Mouse (Mus musculus): ENCODE data around the gene Prf1. TPM values are rescaled to one million over a fixed set of nuclear protein-coding genes. Genes with fewer than 3 reads are reported as not detected.

Prf1 gene
- total RNA-seq, 1 experiment: not detected

DNA sequence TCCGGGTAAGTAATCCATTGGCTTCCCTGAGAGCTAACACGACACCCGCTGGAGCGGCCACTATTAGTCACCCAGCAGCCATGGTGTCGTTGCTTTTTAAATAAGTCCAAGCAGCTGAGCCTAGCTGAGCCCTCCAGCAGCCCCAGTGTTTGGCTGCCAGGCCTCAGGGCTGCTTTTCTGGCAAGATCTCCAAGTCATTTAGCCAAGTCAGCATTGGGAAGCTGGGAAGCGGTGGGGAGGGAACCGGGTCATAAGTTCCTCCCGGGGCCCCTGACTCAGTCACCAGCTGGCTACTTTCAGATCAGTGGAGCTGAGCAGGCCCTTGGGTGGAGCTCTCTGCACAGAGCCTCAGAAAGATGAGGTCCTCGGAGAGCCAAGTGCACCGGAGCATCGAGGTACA, 12.4 kb upstream of the Prf1 start:
- Histone ChIP-seq H3K9me3 (ENCODE audit: control insufficient read depth, insufficient read depth, low read depth, low read length) (no peaks in the 10 kb centered on the region), H3K4me3 (ENCODE audit: insufficient read depth in 1 of 2, low read depth in 1 of 2, low read length in 2 of 2, poor library complexity in 1 of 2, severe bottlenecking in 1 of 2) (no peak overlapping the region), H3K9ac (ENCODE audit: insufficient read depth, low read depth, low read length, poor library complexity, severe bottlenecking) (no peak overlapping the region), H3K36me3 (ENCODE audit: control insufficient read depth, insufficient read depth, low read length, poor library complexity, severe bottlenecking) (no peaks in the 10 kb centered on the region), H3K4me1 (ENCODE audit: control insufficient read depth in 2 of 2, insufficient read depth in 2 of 2, low read length in 2 of 2, poor library complexity in 1 of 2) (peaks cover 0 to 4% of the 10 kb centered on the region in 2 experiments; a peak in 1 of 4 replicates), H3K27ac (ENCODE audit: insufficient read depth, low read depth, low read length, poor library complexity, severe bottlenecking) (no peak overlapping the region)
- in situ Hi-C loops (cut with MboI; ENCODE audit: low sequenced_read_pairs in 2 of 2, unreplicated experiment in 2 of 2): no loop called here
- DNase-seq (ENCODE audit: low read depth, low spot score): no peak
- no peak for TF ChIP-seq CHD2 (IDR thresholded peaks at IDR 0.05; ENCODE audit: low read depth, low read length)
- no peak for TF ChIP-seq ZC3H11A (IDR thresholded peaks at IDR 0.05; ENCODE audit: borderline replicate concordance, low read depth, low read length)
- TF ChIP-seq MAFK (IDR thresholded peaks at IDR 0.05; ENCODE audit: insufficient read depth, low read depth, low read length): no peak
- TF ChIP-seq HCFC1 (IDR thresholded peaks at IDR 0.05; ENCODE audit: borderline replicate concordance, insufficient read depth, low read length): no peak
- no peak for TF ChIP-seq ZNF384 (IDR thresholded peaks at IDR 0.05; ENCODE audit: low read depth, low read length)

DNA sequence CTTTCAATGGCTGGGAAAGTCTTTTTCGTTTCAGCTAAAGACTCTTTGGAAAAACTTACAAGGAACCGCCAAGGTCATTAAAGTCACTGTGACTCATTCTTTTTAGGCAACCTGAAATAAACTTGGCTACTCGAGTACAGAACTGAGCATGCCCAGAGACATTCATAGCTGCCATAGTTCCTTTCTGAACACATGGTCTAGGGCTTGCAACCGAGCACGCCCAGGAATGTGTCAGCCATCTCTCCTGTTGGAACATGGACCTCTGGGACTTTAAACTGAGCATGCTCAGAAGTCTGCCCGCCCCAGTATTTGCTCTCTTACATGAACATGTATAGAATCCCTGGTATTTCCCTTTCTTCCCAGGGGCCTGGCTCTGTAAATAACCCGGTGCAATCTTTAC, 11.4 kb upstream of the Prf1 start:
- no peak overlapping the region for H3K9ac ChIP-seq (ENCODE audit: insufficient read depth, low read depth, low read length, poor library complexity, severe bottlenecking)
- no peaks in the 10 kb centered on the region for H3K9me3 ChIP-seq (ENCODE audit: control insufficient read depth, insufficient read depth, low read depth, low read length)
- TF ChIP-seq CHD2 (IDR thresholded peaks at IDR 0.05; ENCODE audit: low read depth, low read length): no peak
- TF ChIP-seq ZNF384 (IDR thresholded peaks at IDR 0.05; ENCODE audit: low read depth, low read length): no peak
- no peak for TF ChIP-seq MAFK (IDR thresholded peaks at IDR 0.05; ENCODE audit: insufficient read depth, low read depth, low read length)
- TF ChIP-seq ZC3H11A (IDR thresholded peaks at IDR 0.05; ENCODE audit: borderline replicate concordance, low read depth, low read length): no peak
- TF ChIP-seq HCFC1 (IDR thresholded peaks at IDR 0.05; ENCODE audit: borderline replicate concordance, insufficient read depth, low read length): no peak
- no peaks in the 10 kb centered on the region for H3K36me3 ChIP-seq (ENCODE audit: control insufficient read depth, insufficient read depth, low read length, poor library complexity, severe bottlenecking)
- in situ Hi-C loops (cut with MboI; ENCODE audit: low sequenced_read_pairs in 2 of 2, unreplicated experiment in 2 of 2): no loop called here
- H3K4me3 ChIP-seq (ENCODE audit: insufficient read depth in 1 of 2, low read depth in 1 of 2, low read length in 2 of 2, poor library complexity in 1 of 2, severe bottlenecking in 1 of 2): no peak overlapping the region
- H3K4me1 ChIP-seq (ENCODE audit: control insufficient read depth in 2 of 2, insufficient read depth in 2 of 2, low read length in 2 of 2, poor library complexity in 1 of 2): peaks cover 0 to 4% of the 10 kb centered on the region in 2 experiments; a peak in 1 of 4 replicates
- DNase-seq (ENCODE audit: low read depth, low spot score): no peak
- H3K27ac ChIP-seq (ENCODE audit: insufficient read depth, low read depth, low read length, poor library complexity, severe bottlenecking): no peak overlapping the region

GRCm38 (mm10) chr10:61290016-61290415, 7.6 kb upstream of the Prf1 start:
- in situ Hi-C loops (cut with MboI; ENCODE audit: low sequenced_read_pairs in 2 of 2, unreplicated experiment in 2 of 2): no loop called here
- no peaks in the 10 kb centered on the region for H3K36me3 ChIP-seq (ENCODE audit: control insufficient read depth, insufficient read depth, low read length, poor library complexity, severe bottlenecking)
- peaks cover 0 to 4% of the 10 kb centered on the region in 2 experiments; a peak in 1 of 4 replicates for H3K4me1 ChIP-seq (ENCODE audit: control insufficient read depth in 2 of 2, insufficient read depth in 2 of 2, low read length in 2 of 2, poor library complexity in 1 of 2)
- no peak overlapping the region for H3K27ac ChIP-seq (ENCODE audit: insufficient read depth, low read depth, low read length, poor library complexity, severe bottlenecking)
- no peak overlapping the region for H3K4me3 ChIP-seq (ENCODE audit: insufficient read depth in 1 of 2, low read depth in 1 of 2, low read length in 2 of 2, poor library complexity in 1 of 2, severe bottlenecking in 1 of 2)
- no peak for DNase-seq (ENCODE audit: low read depth, low spot score)
- H3K9me3 ChIP-seq (ENCODE audit: control insufficient read depth, insufficient read depth, low read depth, low read length): no peaks in the 10 kb centered on the region
- TF ChIP-seq HCFC1 (IDR thresholded peaks at IDR 0.05; ENCODE audit: borderline replicate concordance, insufficient read depth, low read length) (no peak), CHD2 (IDR thresholded peaks at IDR 0.05; ENCODE audit: low read depth, low read length) (no peak), ZC3H11A (IDR thresholded peaks at IDR 0.05; ENCODE audit: borderline replicate concordance, low read depth, low read length) (no peak), MAFK (IDR thresholded peaks at IDR 0.05; ENCODE audit: insufficient read depth, low read depth, low read length) (no peak), ZNF384 (IDR thresholded peaks at IDR 0.05; ENCODE audit: low read depth, low read length) (no peak)
- no peak overlapping the region for H3K9ac ChIP-seq (ENCODE audit: insufficient read depth, low read depth, low read length, poor library complexity, severe bottlenecking)

- no peak for TF ChIP-seq CHD2 (IDR thresholded peaks at IDR 0.05; ENCODE audit: low read depth, low read length)
- TF ChIP-seq ZC3H11A (IDR thresholded peaks at IDR 0.05; ENCODE audit: borderline replicate concordance, low read depth, low read length): no peak
- TF ChIP-seq ZNF384 (IDR thresholded peaks at IDR 0.05; ENCODE audit: low read depth, low read length): no peak
- TF ChIP-seq MAFK (IDR thresholded peaks at IDR 0.05; ENCODE audit: insufficient read depth, low read depth, low read length): no peak
- TF ChIP-seq HCFC1 (IDR thresholded peaks at IDR 0.05; ENCODE audit: borderline replicate concordance, insufficient read depth, low read length): no peak
Measured at GRCm38 (mm10) chr10:61290479-61290878, 7.2 kb upstream of the Prf1 start.

DNA sequence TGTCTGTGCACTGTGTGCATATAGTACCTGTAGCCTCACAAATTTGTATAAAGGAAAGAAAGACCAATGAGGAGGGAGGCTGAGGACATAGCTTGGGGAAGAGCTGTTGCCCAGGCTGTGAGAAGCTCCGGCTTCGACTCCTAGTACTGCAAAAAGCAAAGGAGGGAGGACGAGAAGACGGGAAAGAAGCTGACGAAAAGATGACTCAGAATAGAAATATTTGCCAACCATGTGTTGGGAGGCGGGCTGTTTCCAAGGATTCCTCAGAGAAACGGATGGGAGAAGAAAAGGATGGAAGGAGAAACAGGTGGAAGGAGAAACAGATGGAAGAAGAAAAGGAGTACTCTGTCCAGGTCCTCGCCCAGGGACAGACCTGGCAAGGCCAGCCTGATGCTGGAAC, 3.4 kb upstream of the Prf1 start:
- in situ Hi-C loops (cut with MboI; ENCODE audit: low sequenced_read_pairs in 2 of 2, unreplicated experiment in 2 of 2): no loop called here
- H3K9me3 ChIP-seq (ENCODE audit: control insufficient read depth, insufficient read depth, low read depth, low read length): no peaks in the 10 kb centered on the region
- H3K36me3 ChIP-seq (ENCODE audit: control insufficient read depth, insufficient read depth, low read length, poor library complexity, severe bottlenecking): no peaks in the 10 kb centered on the region
- H3K4me1 ChIP-seq (ENCODE audit: control insufficient read depth in 2 of 2, insufficient read depth in 2 of 2, low read length in 2 of 2, poor library complexity in 1 of 2): no peaks in the 10 kb centered on the region
- no peak overlapping the region for H3K4me3 ChIP-seq (ENCODE audit: insufficient read depth in 1 of 2, low read depth in 1 of 2, low read length in 2 of 2, poor library complexity in 1 of 2, severe bottlenecking in 1 of 2)
- no peak for DNase-seq (ENCODE audit: low read depth, low spot score)
- TF ChIP-seq HCFC1 (IDR thresholded peaks at IDR 0.05; ENCODE audit: borderline replicate concordance, insufficient read depth, low read length) (no peak), MAFK (IDR thresholded peaks at IDR 0.05; ENCODE audit: insufficient read depth, low read depth, low read length) (no peak), ZNF384 (IDR thresholded peaks at IDR 0.05; ENCODE audit: low read depth, low read length) (no peak), ZC3H11A (IDR thresholded peaks at IDR 0.05; ENCODE audit: borderline replicate concordance, low read depth, low read length) (no peak), CHD2 (IDR thresholded peaks at IDR 0.05; ENCODE audit: low read depth, low read length) (no peak)
- no peak overlapping the region for H3K27ac ChIP-seq (ENCODE audit: insufficient read depth, low read depth, low read length, poor library complexity, severe bottlenecking)
- H3K9ac ChIP-seq (ENCODE audit: insufficient read depth, low read depth, low read length, poor library complexity, severe bottlenecking): no peak overlapping the region

More at GRCm38 (mm10) chr10:61290479-61290878, 7.2 kb upstream of the Prf1 start:
- no peaks in the 10 kb centered on the region for H3K9me3 ChIP-seq (ENCODE audit: control insufficient read depth, insufficient read depth, low read depth, low read length)
- H3K27ac ChIP-seq (ENCODE audit: insufficient read depth, low read depth, low read length, poor library complexity, severe bottlenecking): no peak overlapping the region
- H3K9ac ChIP-seq (ENCODE audit: insufficient read depth, low read depth, low read length, poor library complexity, severe bottlenecking): no peak overlapping the region
- no peaks in the 10 kb centered on the region for H3K36me3 ChIP-seq (ENCODE audit: control insufficient read depth, insufficient read depth, low read length, poor library complexity, severe bottlenecking)
- in situ Hi-C loops (cut with MboI; ENCODE audit: low sequenced_read_pairs in 2 of 2, unreplicated experiment in 2 of 2): no loop called here
- H3K4me3 ChIP-seq (ENCODE audit: insufficient read depth in 1 of 2, low read depth in 1 of 2, low read length in 2 of 2, poor library complexity in 1 of 2, severe bottlenecking in 1 of 2): no peak overlapping the region
- H3K4me1 ChIP-seq (ENCODE audit: control insufficient read depth in 2 of 2, insufficient read depth in 2 of 2, low read length in 2 of 2, poor library complexity in 1 of 2): peaks cover 0 to 4% of the 10 kb centered on the region in 2 experiments; a peak in 1 of 4 replicates
- DNase-seq (ENCODE audit: low read depth, low spot score): no peak
